Mouse (Mus musculus) liver, embryonic 12.5 days (tissue): ENCODE measurements around the gene Rabl6. TPM values are rescaled to one million over a fixed set of nuclear protein-coding genes. Genes with fewer than 3 reads are reported as not detected.

Experiments
- ATAC-seq: fragments of 200-750 bp; cut with Nextera tagmentation; 2 replicates; pipeline ENCODE4 v1.8.0; 2017; ENCODE audit warnings: moderate number of reproducible peaks, mild to moderate bottlenecking, moderate library complexity
- H3K27ac ChIP-seq: fragments of 300-500 bp; sonication (generic); 2 replicates; pipeline ENCODE4 v1.5.1; 2016; ENCODE audit warnings: mild to moderate bottlenecking
- H3K27me3 ChIP-seq: fragments of 300-500 bp; sonication (generic); replicated peaks from 2 replicates; pipeline ENCODE4 v1.6.1; 2016; ENCODE audit warnings: mild to moderate bottlenecking, moderate library complexity
- H3K36me3 ChIP-seq: fragments of 300-500 bp; sonication (generic); 2 replicates; pipeline ENCODE4 v1.6.1; 2016; ENCODE audit warnings: mild to moderate bottlenecking, moderate library complexity
- H3K4me1 ChIP-seq: fragments of 300-500 bp; sonication (generic); 2 replicates; pipeline ENCODE4 v1.6.1; 2016
- H3K4me2 ChIP-seq: fragments of 300-500 bp; sonication (generic); 2 replicates; pipeline ENCODE4 v1.6.1; 2016; ENCODE audit warnings: mild to moderate bottlenecking, moderate library complexity
- H3K4me3 ChIP-seq: fragments of 300-500 bp; sonication (generic); 2 replicates; pipeline ENCODE4 v1.5.1; 2016; ENCODE audit warnings: mild to moderate bottlenecking, moderate library complexity
- H3K9ac ChIP-seq: fragments of 300-500 bp; sonication (generic); 2 replicates; pipeline ENCODE4 v1.6.1; 2016; ENCODE audit warnings: mild to moderate bottlenecking, moderate library complexity
- H3K9me3 ChIP-seq: fragments of 300-500 bp; sonication (generic); replicated peaks from 2 replicates; pipeline ENCODE4 v1.6.1; 2016; ENCODE audit warnings: mild to moderate bottlenecking, moderate library complexity
- WGBS: fragments of 180-500 bp; shearing (Covaris S2); methylation state at CpG from one replicate; pipeline ENCODE4 v1.1.7; 2016; ENCODE audit not compliant: insufficient replicate concordance; 5-methylcytosine and 5-hydroxymethylcytosine counted together
- polyA plus RNA-seq: library from polyadenylated mRNA; unstranded; fragments of >200 nt; fragmentation: Nextera tagmentation; extraction: Ambion mirVana; gene quantifications from 2 replicates; pipeline ENCODE4 v1.2.1, GENCODE M21; 2016

The Rabl6 gene
- polyA plus RNA-seq, 1 experiment from 2014 or later, result 41.8 TPM

GRCm38 (mm10) chr2:25621229-25622200 lies 13.2 kb upstream of the Rabl6 start, which contains the start of gene Tmem141:
Gene Tmem141 (minus strand): TSS chr2:25622005.
- 6% methylated on average over 34 of the region's 34 CpGs for WGBS
- Histone ChIP-seq H3K9me3 (no peaks in the 10 kb centered on the region), H3K27ac (no peak within 1 kb of the TSS), H3K4me1 (peaks cover 17% of the 10 kb centered on the region), H3K9ac (peak within 1 kb of the TSS; percentile 55), H3K27me3 (peaks cover 54% of the 10 kb centered on the region), H3K36me3 (no peaks in the 10 kb centered on the region), H3K4me2 (peak within 1 kb of the TSS; percentile 75), H3K4me3 (peak within 1 kb of the TSS; percentile 53)
- peak; percentile 80 for ATAC-seq

GRCm38 (mm10) chr2:25620852-25621228 lies 12.5 kb upstream of the Rabl6 start:
- H3K4me2 ChIP-seq, result peak overlapping the region; percentile 75
- 61% methylated on average over 4 of the region's 4 CpGs for WGBS
- H3K9ac ChIP-seq, result no peak overlapping the region
- no peaks in the 10 kb centered on the region for H3K9me3 ChIP-seq
- H3K4me3 ChIP-seq, result no peak overlapping the region
- ATAC-seq, result no peak
- H3K27me3 ChIP-seq, result peaks cover 61% of the 10 kb centered on the region
- H3K4me1 ChIP-seq, result peaks cover 19% of the 10 kb centered on the region
- no peak overlapping the region for H3K27ac ChIP-seq
- H3K36me3 ChIP-seq, result no peaks in the 10 kb centered on the region

GRCm38 (mm10) chr2:25620386-25620785 lies 12.1 kb upstream of the Rabl6 start:
- Histone ChIP-seq H3K9ac (no peak overlapping the region), H3K9me3 (no peaks in the 10 kb centered on the region), H3K4me3 (no peak overlapping the region), H3K4me2 (no peak overlapping the region), H3K4me1 (peaks cover 19% of the 10 kb centered on the region), H3K27me3 (peaks cover 65% of the 10 kb centered on the region), H3K27ac (no peak overlapping the region), H3K36me3 (no peaks in the 10 kb centered on the region)
- no peak for ATAC-seq
- WGBS, result 15% methylated on average over 6 of the region's 6 CpGs

- no peak for ATAC-seq
- H3K4me3 ChIP-seq, result no peak within 1 kb of the TSS
These were observed 9.3 kb upstream of the Rabl6 start, which contains the start of gene Ccdc183 for GRCm38 (mm10) chr2:25617578-25617977. Gene Ccdc183 (minus strand): TSS chr2:25617678.

GRCm38 (mm10) chr2:25616398-25616797 lies 8.1 kb upstream of the Rabl6 start:
- ATAC-seq, result 0 out of 2 replicates have a peak, but pooled peaks have one; percentile 23
- H3K9ac ChIP-seq, result no peak overlapping the region

More at GRCm38 (mm10) chr2:25617578-25617977, 9.3 kb upstream of the Rabl6 start, which contains the start of gene Ccdc183:
- peaks cover 88% of the 10 kb centered on the region for H3K27me3 ChIP-seq
- no peak within 1 kb of the TSS for H3K4me2 ChIP-seq
- WGBS, result 60% methylated on average over 3 of the region's 3 CpGs
- H3K4me1 ChIP-seq, result peaks cover 19% of the 10 kb centered on the region
- H3K27ac ChIP-seq, result no peak within 1 kb of the TSS
- no peak within 1 kb of the TSS for H3K9ac ChIP-seq
- H3K36me3 ChIP-seq, result no peaks in the 10 kb centered on the region
- no peaks in the 10 kb centered on the region for H3K9me3 ChIP-seq

GRCm38 (mm10) chr2:25608671-25609070 lies 350 bp upstream of the Rabl6 start:
- peaks cover 26% of the 10 kb centered on the region for H3K4me1 ChIP-seq
- peak overlapping the region; percentile 97 for H3K4me3 ChIP-seq
- 42% methylated on average over 10 of the region's 10 CpGs for WGBS
- peak overlapping the region; percentile 76 for H3K4me2 ChIP-seq
- H3K9ac ChIP-seq, result peak overlapping the region; percentile 97; the same call in 1 of the 2 replicates
- H3K9me3 ChIP-seq, result no peaks in the 10 kb centered on the region
- H3K36me3 ChIP-seq, result peaks cover 11% of the 10 kb centered on the region; the same call in 1 of the 2 replicates
- 0 out of 2 replicates have a peak, but pooled peaks have one; percentile 1 for ATAC-seq
- peaks cover 32% of the 10 kb centered on the region for H3K27me3 ChIP-seq
- H3K27ac ChIP-seq, result peak overlapping the region; percentile 85

More at GRCm38 (mm10) chr2:25616398-25616797, 8.1 kb upstream of the Rabl6 start:
- H3K4me2 ChIP-seq, result peak overlapping the region; percentile 17
- H3K4me3 ChIP-seq, result no peak overlapping the region
- no peak overlapping the region for H3K27ac ChIP-seq
- WGBS, result 16% methylated on average over 22 of the region's 22 CpGs
- peaks cover 95% of the 10 kb centered on the region for H3K27me3 ChIP-seq
- H3K36me3 ChIP-seq, result no peaks in the 10 kb centered on the region
- H3K9me3 ChIP-seq, result no peaks in the 10 kb centered on the region
- peaks cover 10% of the 10 kb centered on the region; the same call in 1 of the 2 replicates for H3K4me1 ChIP-seq

GRCm38 (mm10) chr2:25602526-25602925 lies 5.8 kb downstream of the Rabl6 start:
- WGBS, result 91% methylated on average over 5 of the region's 5 CpGs
- H3K27ac ChIP-seq, result no peak overlapping the region
- ATAC-seq, result no peak

GRCm38 (mm10) chr2:25600037-25600436 lies 8.3 kb downstream of the Rabl6 start:
- Histone ChIP-seq H3K9me3 (no peaks in the 10 kb centered on the region), H3K36me3 (peaks cover 92% of the 10 kb centered on the region), H3K4me1 (peaks cover 9% of the 10 kb centered on the region; the same call in 1 of the 2 replicates), H3K27me3 (no peaks in the 10 kb centered on the region), H3K9ac (no peak overlapping the region), H3K27ac (no peak overlapping the region), H3K4me2 (no peak overlapping the region), H3K4me3 (no peak overlapping the region)
- 81% methylated on average over 2 of the region's 2 CpGs for WGBS
- ATAC-seq, result peak; percentile 45

More at GRCm38 (mm10) chr2:25602526-25602925, 5.8 kb downstream of the Rabl6 start:
- Histone ChIP-seq H3K36me3 (peaks cover 72% of the 10 kb centered on the region), H3K9me3 (no peaks in the 10 kb centered on the region), H3K4me2 (no peak overlapping the region), H3K4me3 (no peak overlapping the region), H3K4me1 (peaks cover 25% of the 10 kb centered on the region), H3K9ac (no peak overlapping the region), H3K27me3 (no peaks in the 10 kb centered on the region)

- H3K36me3 ChIP-seq, result peaks cover 93% of the 10 kb centered on the region
- H3K4me1 ChIP-seq, result peaks cover 9% of the 10 kb centered on the region; the same call in 1 of the 2 replicates
- no peak overlapping the region for H3K9ac ChIP-seq
- no peaks in the 10 kb centered on the region for H3K9me3 ChIP-seq
- H3K27me3 ChIP-seq, result no peaks in the 10 kb centered on the region
- no peak overlapping the region for H3K4me2 ChIP-seq
- 85% methylated on average over 1 of the region's 1 CpGs for WGBS
- H3K27ac ChIP-seq, result no peak overlapping the region
- no peak for ATAC-seq
- H3K4me3 ChIP-seq, result no peak overlapping the region
These were observed 9.6 kb downstream of the Rabl6 start for GRCm38 (mm10) chr2:25598749-25599148.

GRCm38 (mm10) chr2:25596765-25597510 lies 11.4 kb downstream of the Rabl6 start:
- H3K4me3 ChIP-seq, result no peak overlapping the region
- H3K27ac ChIP-seq, result no peak overlapping the region
- no peak overlapping the region for H3K4me2 ChIP-seq
- no peak overlapping the region for H3K9ac ChIP-seq
- H3K4me1 ChIP-seq, result peaks cover 9% of the 10 kb centered on the region; the same call in 1 of the 2 replicates
- no peaks in the 10 kb centered on the region for H3K27me3 ChIP-seq
- WGBS, result 89% methylated on average over 5 of the region's 5 CpGs
- no peaks in the 10 kb centered on the region for H3K9me3 ChIP-seq
- H3K36me3 ChIP-seq, result peaks cover 95% of the 10 kb centered on the region
- ATAC-seq, result no peak

GRCm38 (mm10) chr2:25591863-25592262 lies 16.5 kb downstream of the Rabl6 start:
- Histone ChIP-seq H3K4me3 (no peak overlapping the region), H3K4me2 (no peak overlapping the region), H3K27ac (no peak overlapping the region), H3K36me3 (peaks cover 94% of the 10 kb centered on the region), H3K27me3 (no peaks in the 10 kb centered on the region), H3K9ac (no peak overlapping the region), H3K9me3 (no peaks in the 10 kb centered on the region), H3K4me1 (no peaks in the 10 kb centered on the region)
- 63% methylated on average over 2 of the region's 2 CpGs for WGBS
- no peak for ATAC-seq
